Mouse (Mus musculus): ENCODE results near the gene Mepce. TPM values are rescaled to one million over a fixed set of nuclear protein-coding genes. Genes with fewer than 3 reads are reported as not detected.

Mepce gene
- polyA plus RNA-seq, 1 experiment from 2014 or later, result 14.4 TPM

DNA sequence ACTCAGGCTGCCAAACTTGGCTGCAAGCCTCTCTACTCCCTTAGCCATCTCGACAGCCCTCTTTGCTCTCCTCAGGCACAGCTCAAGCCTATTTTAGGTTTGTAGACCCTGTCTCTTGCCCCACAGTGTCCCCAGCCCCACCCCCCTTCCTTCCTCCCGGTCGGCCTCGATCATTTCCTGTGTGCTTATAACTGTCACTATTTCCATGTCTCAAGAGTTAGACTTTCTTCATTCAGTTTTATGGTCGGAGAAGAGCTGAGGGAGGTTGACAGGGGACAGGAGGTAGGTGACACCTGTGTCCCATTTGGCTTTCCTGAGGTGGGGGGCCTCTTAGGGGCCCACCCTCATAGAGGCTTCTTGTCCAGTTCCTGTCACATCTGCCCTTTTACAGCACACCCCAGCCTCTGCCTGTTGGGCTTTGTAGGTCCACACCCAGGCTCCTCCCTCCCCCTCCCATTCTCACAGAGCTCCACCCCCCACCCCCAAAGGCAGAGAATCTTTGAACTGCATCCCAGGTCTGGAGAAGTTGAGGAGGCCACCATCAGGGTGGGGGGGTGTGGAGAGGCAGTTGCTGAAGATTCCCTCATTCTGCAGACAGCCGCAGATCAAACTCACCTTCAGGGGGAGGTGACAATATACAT lies 38.1 kb downstream of the Mepce start:
- no peaks in the 10 kb centered on the region for H3K27me3 ChIP-seq (ENCODE audit: control insufficient read depth, insufficient read depth, low read length)
- no peak overlapping the region for H3K27ac ChIP-seq (replicated peaks; ENCODE audit: low read depth, low read length)
- H3K4me2 ChIP-seq (ENCODE audit: low read length), result peak overlapping the region; percentile 95
- no peak overlapping the region for H3K9ac ChIP-seq (replicated peaks; ENCODE audit: low read length)
- no peak for ATAC-seq (ENCODE audit: low FRiP score, low TSS enrichment)
- peaks cover 16% of the 10 kb centered on the region for H3K4me1 ChIP-seq (ENCODE audit: control insufficient read depth, insufficient read depth, low read length)
- no peak for DNase-seq
- H3K4me3 ChIP-seq (replicated peaks; ENCODE audit: low read depth, low read length), result no peak overlapping the region
- H3K9me3 ChIP-seq (ENCODE audit: control insufficient read depth, low read length), result no peaks in the 10 kb centered on the region
- H3K36me3 ChIP-seq (ENCODE audit: control insufficient read depth, insufficient read depth, low read length), result peaks cover 25% of the 10 kb centered on the region
- 92% methylated on average over 6 of the region's 6 CpGs for WGBS

DNA sequence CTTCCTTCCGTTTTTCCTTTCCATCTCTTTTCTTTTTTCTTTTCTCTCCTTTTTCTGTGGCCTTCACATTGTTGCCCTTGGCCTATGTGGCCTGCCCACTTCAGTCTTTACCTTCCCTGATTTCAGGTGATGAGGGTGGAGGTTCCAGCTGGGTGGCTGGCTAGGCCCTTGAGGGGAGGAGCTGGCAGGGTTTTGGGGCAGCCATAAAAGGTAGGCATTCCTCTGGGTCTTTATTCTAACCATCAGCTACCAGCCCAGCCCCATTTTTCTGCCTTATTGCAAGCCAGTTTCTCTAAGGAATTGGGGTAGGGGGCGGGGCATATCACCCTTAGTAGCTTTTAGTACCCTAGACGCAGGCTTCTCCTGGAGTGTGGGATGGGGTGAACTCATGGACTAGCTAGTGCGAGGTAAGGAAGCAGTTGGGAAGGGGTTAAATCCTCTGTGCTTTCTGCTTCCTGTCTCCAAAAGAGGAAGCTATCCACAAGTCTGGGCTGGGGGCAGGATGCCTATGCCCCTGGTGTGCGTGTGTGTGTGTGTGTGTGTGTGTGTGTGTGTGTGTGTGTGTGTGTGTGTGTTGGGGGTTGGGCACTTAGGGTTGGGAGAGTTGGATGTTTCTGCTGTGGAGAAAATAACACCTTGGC lies 39.2 kb downstream of the Mepce start:
- Histone ChIP-seq H3K27ac (replicated peaks; ENCODE audit: low read depth, low read length) (no peak overlapping the region), H3K4me3 (replicated peaks; ENCODE audit: low read depth, low read length) (peak overlapping the region; percentile 51), H3K4me1 (ENCODE audit: control insufficient read depth, insufficient read depth, low read length) (peaks cover 16% of the 10 kb centered on the region), H3K9ac (replicated peaks; ENCODE audit: low read length) (peak overlapping the region; percentile 1; the same call in 1 of the 2 replicates), H3K9me3 (ENCODE audit: control insufficient read depth, low read length) (no peaks in the 10 kb centered on the region), H3K36me3 (ENCODE audit: control insufficient read depth, insufficient read depth, low read length) (peaks cover 17% of the 10 kb centered on the region; the same call in 1 of the 2 replicates), H3K27me3 (ENCODE audit: control insufficient read depth, insufficient read depth, low read length) (no peaks in the 10 kb centered on the region), H3K4me2 (ENCODE audit: low read length) (peak overlapping the region; percentile 95)
- 50% methylated on average over 5 of the region's 5 CpGs for WGBS
- ATAC-seq (ENCODE audit: low FRiP score, low TSS enrichment) (no peak), DNase-seq (no peak)

DNA sequence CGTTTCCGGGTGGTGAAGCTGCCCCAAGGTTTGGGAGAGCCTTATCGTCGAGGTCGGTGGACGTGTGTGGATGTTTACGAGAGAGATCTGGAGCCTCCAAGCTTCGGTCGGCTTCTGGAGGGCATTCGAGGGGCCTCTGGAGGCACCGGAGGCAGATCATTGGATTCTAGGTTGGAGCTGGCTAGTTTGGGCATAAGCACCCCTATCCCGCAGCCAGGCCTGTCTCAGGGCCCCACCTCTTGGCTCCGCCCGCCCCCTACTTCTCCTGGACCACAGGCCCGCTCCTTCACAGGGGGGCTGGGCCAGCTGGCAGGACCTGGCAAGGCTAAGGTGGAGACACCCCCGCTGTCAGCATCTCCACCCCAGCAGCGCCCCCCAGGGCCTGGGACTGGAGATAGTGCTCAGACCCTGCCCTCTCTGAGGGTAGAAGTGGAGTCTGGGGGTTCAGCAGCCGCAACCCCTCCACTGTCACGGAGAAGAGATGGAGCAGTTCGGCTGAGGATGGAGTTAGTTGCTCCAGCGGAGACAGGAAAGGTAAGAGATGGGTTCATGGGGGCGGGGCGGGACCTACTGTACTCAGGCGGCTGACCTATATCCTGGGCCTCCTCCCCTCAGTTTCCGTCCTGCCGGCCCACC lies 40.0 kb downstream of the Mepce start:
- Histone ChIP-seq H3K4me1 (ENCODE audit: control insufficient read depth, insufficient read depth, low read length) (peaks cover 16% of the 10 kb centered on the region), H3K9ac (replicated peaks; ENCODE audit: low read length) (peak overlapping the region; percentile 68), H3K4me2 (ENCODE audit: low read length) (peak overlapping the region; percentile 95), H3K27me3 (ENCODE audit: control insufficient read depth, insufficient read depth, low read length) (no peaks in the 10 kb centered on the region), H3K36me3 (ENCODE audit: control insufficient read depth, insufficient read depth, low read length) (peaks cover 12% of the 10 kb centered on the region; the same call in 1 of the 2 replicates), H3K9me3 (ENCODE audit: control insufficient read depth, low read length) (no peaks in the 10 kb centered on the region), H3K27ac (replicated peaks; ENCODE audit: low read depth, low read length) (peak overlapping the region; percentile 64), H3K4me3 (replicated peaks; ENCODE audit: low read depth, low read length) (peak overlapping the region; percentile 51)
- DNase-seq, result peak; percentile 46
- ATAC-seq (ENCODE audit: low FRiP score, low TSS enrichment), result no peak
- WGBS, result 8% methylated on average over 26 of the region's 26 CpGs

DNA sequence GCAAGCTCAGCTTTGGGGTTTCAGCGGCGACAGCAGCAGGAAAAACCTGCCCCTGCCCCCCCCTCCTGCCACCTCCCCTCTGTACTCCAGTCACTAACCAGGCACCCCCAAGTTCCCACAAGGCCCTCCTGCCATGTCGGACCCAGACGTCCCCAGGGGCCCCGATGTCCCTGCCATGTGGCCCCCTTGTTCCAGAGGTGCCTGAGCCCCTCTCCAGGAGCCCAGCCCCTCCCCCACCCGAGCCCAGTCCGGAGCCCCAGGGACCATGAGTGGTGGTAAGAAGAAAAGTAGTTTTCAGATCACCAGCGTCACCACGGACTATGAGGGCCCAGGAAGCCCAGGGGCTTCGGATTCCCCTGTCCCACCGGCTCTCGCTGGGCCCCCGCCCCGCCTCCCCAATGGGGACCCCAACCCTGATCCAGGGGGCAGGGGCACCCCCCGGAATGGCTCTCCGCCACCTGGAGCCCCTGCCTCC lies 40.6 kb downstream of the Mepce start:
- H3K4me2 ChIP-seq (ENCODE audit: low read length), result peak overlapping the region; percentile 95
- DNase-seq, result peak; percentile 43
- H3K27ac ChIP-seq (replicated peaks; ENCODE audit: low read depth, low read length), result peak overlapping the region; percentile 89
- H3K9me3 ChIP-seq (ENCODE audit: control insufficient read depth, low read length), result no peaks in the 10 kb centered on the region
- WGBS, result 2% methylated on average over 16 of the region's 16 CpGs
- ATAC-seq (ENCODE audit: low FRiP score, low TSS enrichment), result no peak
- H3K36me3 ChIP-seq (ENCODE audit: control insufficient read depth, insufficient read depth, low read length), result peaks cover 8% of the 10 kb centered on the region; the same call in 1 of the 2 replicates
- peaks cover 16% of the 10 kb centered on the region for H3K4me1 ChIP-seq (ENCODE audit: control insufficient read depth, insufficient read depth, low read length)
- peak overlapping the region; percentile 51 for H3K4me3 ChIP-seq (replicated peaks; ENCODE audit: low read depth, low read length)
- H3K27me3 ChIP-seq (ENCODE audit: control insufficient read depth, insufficient read depth, low read length), result no peaks in the 10 kb centered on the region
- peak overlapping the region; percentile 68 for H3K9ac ChIP-seq (replicated peaks; ENCODE audit: low read length)

DNA sequence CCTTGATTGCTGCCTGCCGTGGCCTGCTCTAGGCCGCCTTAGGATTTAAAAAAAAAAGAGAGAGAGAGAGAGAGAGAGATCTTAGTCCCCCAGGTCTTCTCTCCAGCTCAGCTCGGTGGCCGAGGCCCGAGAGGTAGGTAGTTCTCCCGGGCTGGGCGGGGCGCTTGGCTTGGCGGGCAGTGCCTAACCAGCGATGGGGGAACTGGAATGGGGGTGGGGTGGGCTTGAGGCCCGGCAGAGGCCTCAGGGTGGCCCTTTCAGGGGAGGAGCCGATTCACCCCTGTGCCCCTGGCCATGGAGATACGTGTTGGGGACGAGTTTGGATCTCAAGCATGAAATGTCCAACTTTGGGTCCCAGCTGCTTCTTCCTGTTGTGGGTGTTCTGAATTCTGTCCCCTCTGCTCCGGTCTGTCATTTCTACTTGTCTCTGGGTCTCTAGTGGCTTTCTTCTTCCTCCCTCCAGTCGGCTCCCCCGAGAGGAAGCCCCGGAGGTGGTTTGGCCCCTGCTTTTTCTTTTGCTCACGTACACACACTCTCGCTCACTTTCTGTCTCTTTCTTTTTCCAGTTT lies 41.1 kb downstream of the Mepce start:
- no peaks in the 10 kb centered on the region for H3K9me3 ChIP-seq (ENCODE audit: control insufficient read depth, low read length)
- WGBS, result 0% methylated on average over 20 of the region's 20 CpGs
- H3K9ac ChIP-seq (replicated peaks; ENCODE audit: low read length), result peak overlapping the region; percentile 68
- ATAC-seq (ENCODE audit: low FRiP score, low TSS enrichment), result 0 out of 2 replicates have a peak, but pooled peaks have one; percentile 1
- peak overlapping the region; percentile 51 for H3K4me3 ChIP-seq (replicated peaks; ENCODE audit: low read depth, low read length)
- H3K36me3 ChIP-seq (ENCODE audit: control insufficient read depth, insufficient read depth, low read length), result peaks cover 4% of the 10 kb centered on the region; the same call in 1 of the 2 replicates
- H3K4me1 ChIP-seq (ENCODE audit: control insufficient read depth, insufficient read depth, low read length), result peaks cover 16% of the 10 kb centered on the region
- DNase-seq, result peak; percentile 65
- no peaks in the 10 kb centered on the region for H3K27me3 ChIP-seq (ENCODE audit: control insufficient read depth, insufficient read depth, low read length)
- peak overlapping the region; percentile 95 for H3K4me2 ChIP-seq (ENCODE audit: low read length)
- peak overlapping the region; percentile 89 for H3K27ac ChIP-seq (replicated peaks; ENCODE audit: low read depth, low read length)

DNA sequence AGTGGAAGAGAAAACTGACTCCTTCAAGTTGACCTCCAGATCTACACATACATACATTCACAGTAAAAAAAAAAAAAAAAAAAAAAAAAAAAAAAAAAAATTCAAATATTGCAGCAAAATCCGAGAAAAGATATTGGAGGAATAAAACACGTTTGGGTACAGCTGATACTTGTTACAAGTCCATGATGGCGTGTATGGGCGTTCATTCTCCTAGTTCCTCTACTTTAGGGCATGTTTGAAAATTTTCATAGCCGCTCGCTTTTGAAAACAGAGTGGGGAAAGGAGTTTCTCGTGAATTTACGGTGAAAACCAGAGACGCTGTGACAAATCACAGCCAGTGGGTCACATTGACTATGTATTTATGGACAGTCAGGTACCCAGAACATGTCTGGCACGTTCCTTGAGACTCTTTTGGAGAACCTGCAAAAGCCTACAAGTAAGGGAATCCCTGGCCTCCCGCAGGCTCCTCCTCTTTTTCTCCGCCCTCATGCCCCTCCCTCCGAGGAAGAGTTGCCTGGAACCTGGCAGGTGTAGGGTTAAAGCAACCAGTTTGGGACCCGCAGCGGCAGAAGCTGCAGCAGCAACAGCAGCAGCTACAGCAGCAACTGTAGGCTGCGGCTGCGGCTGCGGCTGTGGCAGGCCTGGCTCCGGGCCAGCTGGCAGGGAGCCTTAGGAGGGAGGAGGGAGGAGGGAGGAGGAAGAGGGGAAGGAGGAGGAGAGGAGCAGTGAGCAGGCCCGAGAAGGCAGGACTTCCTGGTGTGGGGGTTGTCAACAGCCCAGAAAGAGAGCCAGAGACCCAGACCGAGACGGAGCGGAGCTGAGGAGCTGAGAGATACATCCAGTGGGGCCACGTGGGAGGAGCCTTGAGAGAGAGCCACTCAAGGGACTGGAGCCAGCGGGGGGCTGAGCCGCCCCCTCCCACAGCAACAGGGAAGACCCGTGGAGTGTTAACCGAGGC lies 42.0 kb downstream of the Mepce start, which contains the start of gene Tsc22d4:
TSS of gene Tsc22d4 (plus strand) at position 517 of the 958 bp plus-strand sequence.
- peak within 1 kb of the TSS; percentile 51 for H3K4me3 ChIP-seq (replicated peaks; ENCODE audit: low read depth, low read length)
- WGBS, result 4% methylated on average over 28 of the region's 28 CpGs
- DNase-seq (peak; percentile 94), ATAC-seq (ENCODE audit: low FRiP score, low TSS enrichment) (peak; percentile 79)
- H3K9me3 ChIP-seq (ENCODE audit: control insufficient read depth, low read length), result no peaks in the 10 kb centered on the region
- peak within 1 kb of the TSS; percentile 68 for H3K9ac ChIP-seq (replicated peaks; ENCODE audit: low read length)
- peaks cover 16% of the 10 kb centered on the region for H3K4me1 ChIP-seq (ENCODE audit: control insufficient read depth, insufficient read depth, low read length)
- H3K36me3 ChIP-seq (ENCODE audit: control insufficient read depth, insufficient read depth, low read length), result no peaks in the 10 kb centered on the region
- H3K27me3 ChIP-seq (ENCODE audit: control insufficient read depth, insufficient read depth, low read length), result no peaks in the 10 kb centered on the region
- peak within 1 kb of the TSS; percentile 89 for H3K27ac ChIP-seq (replicated peaks; ENCODE audit: low read depth, low read length)
- peak within 1 kb of the TSS; percentile 95 for H3K4me2 ChIP-seq (ENCODE audit: low read length)

DNA sequence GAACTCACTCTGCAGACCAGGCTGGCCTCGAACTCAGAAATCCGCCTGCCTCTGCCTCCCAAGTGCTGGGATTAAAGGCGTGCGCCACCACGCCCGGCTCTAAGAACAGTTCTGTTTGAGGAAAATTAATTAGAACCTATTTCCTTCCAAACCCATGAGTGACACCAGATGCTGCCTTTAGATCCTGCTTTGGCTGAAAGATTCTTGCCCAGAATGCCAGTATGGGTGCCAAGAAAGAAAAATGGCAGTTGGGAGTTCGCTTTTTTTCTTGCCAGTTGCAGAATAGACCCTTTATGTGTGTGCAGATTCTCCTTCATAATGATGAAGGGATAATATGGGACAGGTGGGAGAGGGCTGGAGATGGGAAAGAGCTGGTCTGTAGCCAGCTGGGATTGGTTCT lies 43.3 kb downstream of the Mepce start:
- H3K4me1 ChIP-seq (ENCODE audit: control insufficient read depth, insufficient read depth, low read length), result peaks cover 23% of the 10 kb centered on the region
- DNase-seq (no peak), ATAC-seq (ENCODE audit: low FRiP score, low TSS enrichment) (no peak)
- H3K4me2 ChIP-seq (ENCODE audit: low read length), result no peak overlapping the region
- H3K36me3 ChIP-seq (ENCODE audit: control insufficient read depth, insufficient read depth, low read length), result no peaks in the 10 kb centered on the region
- H3K27ac ChIP-seq (replicated peaks; ENCODE audit: low read depth, low read length), result no peak overlapping the region
- no peaks in the 10 kb centered on the region for H3K9me3 ChIP-seq (ENCODE audit: control insufficient read depth, low read length)
- 92% methylated on average over 7 of the region's 7 CpGs for WGBS
- no peak overlapping the region for H3K9ac ChIP-seq (replicated peaks; ENCODE audit: low read length)
- H3K4me3 ChIP-seq (replicated peaks; ENCODE audit: low read depth, low read length), result no peak overlapping the region
- H3K27me3 ChIP-seq (ENCODE audit: control insufficient read depth, insufficient read depth, low read length), result no peaks in the 10 kb centered on the region

DNA sequence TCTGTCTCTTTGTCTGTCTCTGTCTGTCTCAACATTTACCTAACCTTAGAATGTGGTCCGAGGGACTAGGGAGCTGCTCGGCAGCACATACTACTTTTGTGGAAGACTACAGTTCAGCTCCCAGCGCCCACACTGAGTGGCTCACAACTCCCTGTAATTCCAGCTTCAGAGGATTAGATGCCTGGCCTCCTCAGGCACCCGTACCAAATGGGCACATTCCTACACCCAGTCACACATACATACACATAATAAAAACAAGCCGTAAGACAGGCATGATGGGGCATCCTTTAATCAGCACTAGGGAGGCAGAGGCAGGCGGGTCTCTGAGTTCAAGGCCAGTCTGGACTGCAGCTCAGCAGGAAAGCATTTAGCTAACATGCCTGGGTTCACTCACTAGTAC lies 44.6 kb downstream of the Mepce start:
- Histone ChIP-seq H3K4me2 (ENCODE audit: low read length) (no peak overlapping the region), H3K4me1 (ENCODE audit: control insufficient read depth, insufficient read depth, low read length) (peaks cover 28% of the 10 kb centered on the region), H3K9me3 (ENCODE audit: control insufficient read depth, low read length) (no peaks in the 10 kb centered on the region), H3K9ac (replicated peaks; ENCODE audit: low read length) (no peak overlapping the region), H3K4me3 (replicated peaks; ENCODE audit: low read depth, low read length) (no peak overlapping the region), H3K27me3 (ENCODE audit: control insufficient read depth, insufficient read depth, low read length) (no peaks in the 10 kb centered on the region), H3K27ac (replicated peaks; ENCODE audit: low read depth, low read length) (no peak overlapping the region), H3K36me3 (ENCODE audit: control insufficient read depth, insufficient read depth, low read length) (peaks cover 5% of the 10 kb centered on the region)
- WGBS, result 90% methylated on average over 6 of the region's 6 CpGs
- ATAC-seq (ENCODE audit: low FRiP score, low TSS enrichment), result no peak
- DNase-seq, result no peak
